Mouse (Mus musculus) erythroid progenitor cell, adult 5-6 weeks (primary cell): ENCODE results near the gene Bud23. TPM values are rescaled to one million over a fixed set of nuclear protein-coding genes. Genes with fewer than 3 reads are reported as not detected.

Experiments used
- total RNA-seq, 2 experiments: library from RNA; stranded (forward) in 1 of 2; stranded (reverse) in 1 of 2; fragments of 150-400 nt in 1 of 2; fragments of 186-747, 209-891 nt in 1 of 2; gene quantifications; 2 replicates each; pipeline versions ENCODE4 v1.2.3 to v1.2.4; 2015 to 2017; ENCODE audit warnings: low replicate concordance in 2 of 2

Gene Bud23
- total RNA-seq, 2 experiments from 2014 or later = 7.6 to 34.8 TPM

Other genes starting within 250 kb of the Bud23 start
- 2.5 TPM in 1 of 2 replicates, not detected in the other for gene Tmem270, start 158.2 kb downstream of the Bud23 start, total RNA-seq (2015; ENCODE audit: low replicate concordance)
- gene Tmem270, start 158.2 kb downstream of the Bud23 start, total RNA-seq (2017; ENCODE audit: low replicate concordance) = not detected in 2 replicates
- 702 and 793 TPM in 2 replicates for gene Cldn13, start 149.4 kb downstream of the Bud23 start, total RNA-seq (2015; ENCODE audit: low replicate concordance)
- 370 and 493 TPM in 2 replicates for gene Cldn13, start 149.4 kb downstream of the Bud23 start, total RNA-seq (2017; ENCODE audit: low replicate concordance)
- 41.1 and 65.6 TPM in 2 replicates for gene Mettl27, start 132.6 kb downstream of the Bud23 start, total RNA-seq (2015; ENCODE audit: low replicate concordance)
- gene Mettl27, start 132.6 kb downstream of the Bud23 start, total RNA-seq (2017; ENCODE audit: low replicate concordance) = 28.3 and 42.1 TPM in 2 replicates
- 0.84 TPM in 1 of 2 replicates, not detected in the other for gene Cldn4, start 118.0 kb downstream of the Bud23 start, total RNA-seq (2015; ENCODE audit: low replicate concordance)
- gene Cldn4, start 118.0 kb downstream of the Bud23 start, total RNA-seq (2017; ENCODE audit: low replicate concordance) = not detected in 2 replicates
- not detected in 2 replicates for gene Cldn3, start 78.7 kb downstream of the Bud23 start, total RNA-seq (2015; ENCODE audit: low replicate concordance)
- gene Cldn3, start 78.7 kb downstream of the Bud23 start, total RNA-seq (2017; ENCODE audit: low replicate concordance) = not detected in 2 replicates
- 15.9 and 29.8 TPM in 2 replicates for gene Abhd11, start 55.8 kb downstream of the Bud23 start, total RNA-seq (2015; ENCODE audit: low replicate concordance)
- 3.9 and 4.3 TPM in 2 replicates for gene Abhd11, start 55.8 kb downstream of the Bud23 start, total RNA-seq (2017; ENCODE audit: low replicate concordance)
- gene Stx1a, start 41.5 kb downstream of the Bud23 start, total RNA-seq (2015; ENCODE audit: low replicate concordance) = not detected in 2 replicates
- not detected in 2 replicates for gene Stx1a, start 41.5 kb downstream of the Bud23 start, total RNA-seq (2017; ENCODE audit: low replicate concordance)
- 6.5 and 21.0 TPM in 2 replicates for gene Dnajc30, start 757 bp downstream of the Bud23 start, total RNA-seq (2015; ENCODE audit: low replicate concordance)
- 2.3 and 3.4 TPM in 2 replicates for gene Dnajc30, start 757 bp downstream of the Bud23 start, total RNA-seq (2017; ENCODE audit: low replicate concordance)
- not detected in 2 replicates for gene Vps37d, start 13.3 kb upstream of the Bud23 start, total RNA-seq (2015; ENCODE audit: low replicate concordance)
- not detected in 2 replicates for gene Vps37d, start 13.3 kb upstream of the Bud23 start, total RNA-seq (2017; ENCODE audit: low replicate concordance)
- gene Mlxipl, start 24.9 kb upstream of the Bud23 start, total RNA-seq (2015; ENCODE audit: low replicate concordance) = 2.1 TPM in 1 of 2 replicates, not detected in the other
- gene Mlxipl, start 24.9 kb upstream of the Bud23 start, total RNA-seq (2017; ENCODE audit: low replicate concordance) = 0.39 TPM in 1 of 2 replicates, not detected in the other
- gene Tbl2, start 84.7 kb upstream of the Bud23 start, total RNA-seq (2015; ENCODE audit: low replicate concordance) = 5.4 and 6.5 TPM in 2 replicates
- gene Tbl2, start 84.7 kb upstream of the Bud23 start, total RNA-seq (2017; ENCODE audit: low replicate concordance) = 13.6 and 26.6 TPM in 2 replicates
- 24.1 and 35.6 TPM in 2 replicates for gene Bcl7b, start 103.3 kb upstream of the Bud23 start, total RNA-seq (2015; ENCODE audit: low replicate concordance)
- gene Bcl7b, start 103.3 kb upstream of the Bud23 start, total RNA-seq (2017; ENCODE audit: low replicate concordance) = 13.5 and 24.4 TPM in 2 replicates
- 115 TPM in 2 replicates for gene Baz1b, start 122.3 kb upstream of the Bud23 start, total RNA-seq (2015; ENCODE audit: low replicate concordance)
- gene Baz1b, start 122.3 kb upstream of the Bud23 start, total RNA-seq (2017; ENCODE audit: low replicate concordance) = 201 and 287 TPM in 2 replicates
- not detected in 2 replicates for gene Fzd9, start 186.3 kb upstream of the Bud23 start, total RNA-seq (2015; ENCODE audit: low replicate concordance)
- not detected in 2 replicates for gene Fzd9, start 186.3 kb upstream of the Bud23 start, total RNA-seq (2017; ENCODE audit: low replicate concordance)